Mouse (Mus musculus): Measurements from ENCODE around the gene Aspg.

GRCm38 (mm10) chr12:112121188-112121587 lies 14.7 kb downstream of the Aspg start:
- no peak for TF ChIP-seq CTCF (IDR thresholded peaks at IDR 0.05; ENCODE audit: insufficient read depth, low read length)
- no peak for TF ChIP-seq POLR2A (IDR thresholded peaks at IDR 0.05; ENCODE audit: borderline replicate concordance, extremely low read depth, low read depth, low read length)

Data from lung, adult 2 months (tissue).